Mouse (Mus musculus) layer of hippocampus, adult 2 months (tissue): ENCODE data around the gene Traf3ip2. TPM values are rescaled to one million over a fixed set of nuclear protein-coding genes. Genes with fewer than 3 reads are reported as not detected.

Experiments used
- DNase-seq, 2 experiments: peaks; one replicate each; pipeline ENCODE4 v3.0.0; 2022; ENCODE audit warnings: low spot score in 2 of 2
- H3K27ac ChIP-seq: fragments of 200-600 bp; 2 replicates; pipeline ENCODE4 v1.8.1; 2022
- H3K4me3 ChIP-seq: fragments of 200-600 bp; 2 replicates; pipeline ENCODE4 v1.8.1; 2022; ENCODE audit warnings: mild to moderate bottlenecking
- CTCF ChIP-seq: fragments of 200-600 bp; conservative IDR thresholded peaks from 2 replicates; pipeline ENCODE4 v1.8.1; 2022; ENCODE audit warnings: antibody characterized with exemption, mild to moderate bottlenecking, moderate library complexity
- total RNA-seq, 2 experiments: library from RNA; stranded (reverse); gene quantifications; 2 replicates each; pipeline ENCODE4 v1.2.3; 2021

Gene Traf3ip2
- total RNA-seq, 2 experiments from 2014 or later, result 2.5 to 2.6 TPM

- TF ChIP-seq CTCF, result no peak
- DNase-seq, result no peak
Observed at GRCm38 (mm10) chr10:39589765-39590546, 22.8 kb upstream of the Traf3ip2 start.

DNA sequence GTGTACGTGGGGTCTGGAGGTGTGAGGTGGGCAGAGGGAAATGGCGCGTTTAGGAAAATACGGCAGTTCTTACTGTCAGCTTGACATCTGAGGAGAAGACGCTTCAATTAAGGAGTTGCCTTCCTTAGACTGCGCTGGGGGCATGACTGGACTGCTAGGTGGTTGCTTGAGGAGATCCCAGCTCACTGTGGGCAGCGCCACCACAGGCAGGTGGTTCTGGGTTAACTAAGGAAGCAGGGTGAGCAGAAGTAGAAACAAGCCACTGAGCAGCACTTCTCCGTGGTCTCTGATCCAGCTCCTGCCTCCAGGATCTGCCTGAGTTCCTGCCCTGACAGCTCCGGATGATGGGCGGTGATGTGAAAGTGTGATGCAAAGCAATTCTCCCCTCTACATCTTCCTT, 22.1 kb upstream of the Traf3ip2 start:
- Histone ChIP-seq H3K4me3 (no peak overlapping the region), H3K27ac (no peak overlapping the region)
- TF ChIP-seq CTCF, result no peak
- no peak for DNase-seq

More at GRCm38 (mm10) chr10:39589765-39590546, 22.8 kb upstream of the Traf3ip2 start:
- Histone ChIP-seq H3K4me3 (no peak overlapping the region), H3K27ac (no peak overlapping the region)

- TF ChIP-seq CTCF, result no peak
- no peak overlapping the region for H3K4me3 ChIP-seq
- no peak for DNase-seq
Observed at GRCm38 (mm10) chr10:39592501-39592900, 20.2 kb upstream of the Traf3ip2 start.

DNA sequence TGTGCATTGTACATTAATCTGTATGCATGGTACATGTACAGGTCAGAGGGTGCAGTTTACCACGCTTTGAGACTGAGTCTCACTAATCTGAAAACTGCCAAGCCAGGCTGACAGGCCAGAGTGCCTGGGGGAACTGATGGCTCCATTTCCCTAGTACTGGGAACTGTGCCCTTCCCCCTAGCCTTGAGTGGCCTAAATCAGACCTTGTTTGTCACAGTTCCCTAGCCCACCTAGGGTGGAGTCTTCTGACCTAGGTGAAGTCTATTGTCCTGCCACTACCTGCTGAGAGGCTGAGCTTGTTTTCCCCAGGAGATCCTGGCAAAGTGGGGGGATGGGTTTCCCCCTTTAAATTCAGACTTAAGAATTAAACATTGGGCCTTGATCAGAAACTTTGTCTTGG, 18.0 kb upstream of the Traf3ip2 start:
- TF ChIP-seq CTCF, result no peak
- H3K4me3 ChIP-seq, result no peak overlapping the region
- H3K27ac ChIP-seq, result no peak overlapping the region
- DNase-seq, result no peak

More at GRCm38 (mm10) chr10:39592501-39592900, 20.2 kb upstream of the Traf3ip2 start:
- no peak overlapping the region for H3K27ac ChIP-seq

- TF ChIP-seq CTCF, result no peak
- H3K4me3 ChIP-seq, result no peak overlapping the region
- no peak overlapping the region for H3K27ac ChIP-seq
- no peak for DNase-seq
Observed at GRCm38 (mm10) chr10:39595862-39596261, 16.9 kb upstream of the Traf3ip2 start.

DNA sequence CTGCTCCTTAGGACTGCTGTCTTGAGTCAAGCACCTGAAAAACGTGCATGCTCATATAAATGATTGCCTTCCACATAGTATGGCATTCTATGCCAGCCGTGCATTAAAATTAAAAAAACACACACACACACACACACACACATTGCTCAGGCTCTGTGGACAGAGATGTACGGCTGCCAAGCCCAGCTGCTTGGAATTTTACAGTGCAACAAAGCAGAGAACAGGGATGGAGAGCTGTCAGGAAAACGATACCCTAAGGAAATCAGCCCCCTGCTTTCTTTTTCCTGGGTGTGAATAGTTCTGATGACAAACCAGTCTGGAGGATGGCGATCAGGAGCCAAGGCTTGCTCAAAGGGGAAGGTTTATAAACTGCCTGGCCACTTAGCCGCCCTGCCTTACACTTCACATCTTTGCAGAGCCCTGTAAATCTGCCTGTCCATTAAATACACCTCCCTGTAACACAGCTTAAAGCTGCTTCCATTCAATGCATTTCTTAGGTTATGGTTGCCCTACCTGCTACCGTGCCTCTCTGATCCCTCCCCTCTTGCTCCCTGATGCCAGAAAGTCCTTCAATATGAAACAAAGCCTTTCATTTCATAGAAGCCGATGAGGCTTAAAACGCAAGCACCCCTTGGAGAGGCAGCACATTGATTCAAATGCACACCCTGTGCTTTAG, 15.5 kb upstream of the Traf3ip2 start:
- Histone ChIP-seq H3K4me3 (no peak overlapping the region), H3K27ac (no peak overlapping the region)
- TF ChIP-seq CTCF, result no peak
- no peak for DNase-seq

- H3K4me3 ChIP-seq, result no peak overlapping the region
- H3K27ac ChIP-seq, result no peak overlapping the region
- TF ChIP-seq CTCF, result no peak
- no peak for DNase-seq
Observed at GRCm38 (mm10) chr10:39597792-39598183, 14.9 kb upstream of the Traf3ip2 start.

- Histone ChIP-seq H3K27ac (no peak overlapping the region), H3K4me3 (no peak overlapping the region)
- TF ChIP-seq CTCF, result no peak
- DNase-seq, result no peak
Observed at GRCm38 (mm10) chr10:39599601-39600000, 13.1 kb upstream of the Traf3ip2 start.

DNA sequence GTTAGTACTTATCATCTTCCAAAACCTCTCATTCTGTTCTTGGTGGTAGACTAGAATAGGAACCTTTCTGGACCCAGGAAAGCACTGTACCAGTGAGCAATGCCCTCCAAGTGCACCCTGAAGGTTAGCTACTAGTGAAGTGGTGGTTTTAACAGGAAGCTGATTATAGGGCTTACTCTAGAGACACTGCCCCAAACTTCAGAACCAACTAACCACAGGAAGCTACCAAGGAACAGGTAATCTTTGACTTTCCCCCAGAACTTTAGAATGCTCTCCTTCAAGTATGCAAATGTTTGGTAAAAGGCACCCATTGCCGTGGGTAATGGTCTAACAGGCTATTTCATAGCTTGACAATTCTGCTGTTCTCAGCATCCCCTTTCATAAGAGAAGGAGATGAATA, 12.6 kb upstream of the Traf3ip2 start:
- no peak for TF ChIP-seq CTCF
- Histone ChIP-seq H3K4me3 (no peak overlapping the region), H3K27ac (no peak overlapping the region)
- no peak for DNase-seq

DNA sequence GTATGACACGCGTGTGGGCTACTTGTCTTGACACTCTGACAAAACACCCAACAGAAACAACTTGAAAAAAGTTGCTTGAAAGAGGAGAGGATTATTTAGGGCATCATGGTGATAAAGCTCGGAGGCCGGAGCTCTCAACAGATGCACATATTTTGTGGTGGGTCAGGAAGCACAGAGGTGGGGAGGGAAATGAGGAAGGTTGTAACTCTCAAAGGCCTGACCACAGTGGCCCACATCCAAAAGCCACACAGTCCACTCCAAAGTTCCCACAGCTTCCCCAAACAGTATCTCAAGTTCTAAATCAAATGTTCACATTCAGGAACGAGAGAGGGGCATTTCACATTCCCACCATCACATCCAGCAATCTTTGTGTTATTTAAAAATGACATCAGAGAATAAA, 11.7 kb upstream of the Traf3ip2 start:
- DNase-seq, result no peak
- no peak overlapping the region for H3K27ac ChIP-seq
- no peak overlapping the region for H3K4me3 ChIP-seq
- TF ChIP-seq CTCF, result no peak

GRCm38 (mm10) chr10:39606434-39606833, 6.3 kb upstream of the Traf3ip2 start:
- TF ChIP-seq CTCF, result no peak

DNA sequence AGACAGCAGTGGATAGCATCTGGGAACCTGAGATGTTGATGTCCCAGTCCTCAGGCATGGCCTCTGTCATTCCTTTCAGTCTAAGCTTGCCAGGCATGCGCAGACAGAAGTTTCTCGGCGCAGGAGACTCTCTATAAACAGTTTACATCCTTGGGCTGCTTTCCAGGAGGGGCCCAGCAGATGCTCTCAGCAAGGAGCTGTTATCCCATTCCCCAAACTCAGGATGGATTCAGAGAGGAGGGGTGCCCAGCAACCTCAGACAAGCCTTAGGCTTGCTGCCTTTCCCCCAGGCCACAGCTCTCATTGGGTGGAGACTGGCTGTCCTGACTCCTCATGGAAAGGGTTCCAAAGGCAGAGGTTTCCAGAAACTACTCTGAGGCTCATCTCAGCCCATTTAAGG, 1.5 kb upstream of the Traf3ip2 start:
- TF ChIP-seq CTCF, result no peak
- DNase-seq, result no peak
- H3K27ac ChIP-seq, result no peak overlapping the region
- H3K4me3 ChIP-seq, result no peak overlapping the region

More at GRCm38 (mm10) chr10:39606434-39606833, 6.3 kb upstream of the Traf3ip2 start:
- Histone ChIP-seq H3K27ac (no peak overlapping the region), H3K4me3 (no peak overlapping the region)
- DNase-seq, result no peak

GRCm38 (mm10) chr10:39612131-39612530, 603 bp upstream of the Traf3ip2 start:
- no peak for TF ChIP-seq CTCF
- no peak overlapping the region for H3K27ac ChIP-seq
- no peak overlapping the region for H3K4me3 ChIP-seq
- DNase-seq, result no peak
